ENCODE assay signal across 14 mouse cellular contexts in the genomic region with DNA sequence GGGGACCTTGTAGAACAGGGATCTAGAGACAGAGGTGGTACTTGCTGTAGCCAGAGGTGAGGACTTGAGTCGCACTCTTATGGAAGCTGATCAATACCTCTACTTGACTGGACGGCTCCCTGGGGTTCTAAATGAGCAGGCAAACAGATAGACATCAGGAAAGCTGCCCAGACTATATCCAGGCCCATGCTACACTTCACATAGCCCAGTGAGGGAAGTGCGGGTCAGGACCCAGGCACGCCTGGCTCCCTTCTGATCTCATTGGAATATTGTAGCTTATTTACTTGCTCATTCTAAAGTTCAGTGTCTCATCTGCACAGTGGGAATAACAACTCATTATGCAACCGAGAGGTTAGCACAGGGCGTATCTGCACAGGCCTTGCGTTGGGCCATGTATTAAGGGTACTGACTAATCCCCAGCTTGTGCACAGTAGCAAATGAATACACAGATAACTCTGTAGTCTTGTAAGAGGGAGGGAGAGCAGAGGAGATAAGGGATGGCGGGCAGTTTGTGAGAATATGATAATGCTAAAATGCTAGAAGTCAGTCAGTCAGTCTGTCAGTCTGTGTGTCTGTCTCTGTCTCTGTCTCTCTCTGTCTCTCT.
A peak's percentile ranks its signal among the peaks of the same experiment; 100 is the strongest.
DNase-seq lines count a peak whose midpoint lies in the region; ATAC-seq and TF ChIP-seq lines count a peak whose summit lies in the region.
"Had no signal": no experiment of that assay in that cellular context is flagged by ENCODE, and none has a peak within 500 bp of the region (broad histone marks: within the 10 kb centered on the region; RNA-seq: fewer than 3 reads in every experiment).

No protein-coding gene starts in this region.

- WGBS in lung, embryonic 14.5 days = 81% methylated on average over 8 of the region's 8 CpGs
- WGBS in lung, postnatal 0 days = 84% methylated on average over 8 of the region's 8 CpGs
- 9% methylated on average over 8 of the region's 8 CpGs for WGBS in liver, embryonic 14.5 days (ENCODE audit: insufficient replicate concordance)
- WGBS in cerebellum, adult 2 months = 91% methylated on average over 8 of the region's 8 CpGs

- ATAC-seq in lung, embryonic 14.5 days (ENCODE audit: insufficient read depth) = peak; percentile 68
- ATAC-seq in lung, postnatal 0 days = no peak; the same call in 1 of the 2 replicates
- ATAC-seq in erythroid progenitor cell, adult 5-6 weeks (replicated peaks; ENCODE audit: low FRiP score, poor library complexity, severe bottlenecking) = peak; percentile 88
- ATAC-seq in liver, embryonic 14.5 days (ENCODE audit: insufficient read depth) = peak; percentile 96
- ATAC-seq: CD4-positive, CD25-positive, alpha-beta regulatory T cell, adult 4 months; hindbrain, postnatal 0 days had no signal

- no peak overlapping the region for H3K27ac ChIP-seq in lung, embryonic 14.5 days (ENCODE audit: low read depth)
- no peak overlapping the region for H3K27ac ChIP-seq in lung, postnatal 0 days (ENCODE audit: low read length)
- peak overlapping the region; percentile 96 for H3K27ac ChIP-seq in liver, embryonic 14.5 days
- H3K27ac ChIP-seq in cerebellum, adult 2 months (ENCODE audit: insufficient read depth, low read length) = no peak overlapping the region
- H3K27ac ChIP-seq: forebrain, embryonic 10.5 days; hindbrain, postnatal 0 days had no signal

- no peak for TF ChIP-seq EP300 in lung, postnatal 0 days (IDR thresholded peaks at IDR 0.05)
- TF ChIP-seq EP300 in liver, embryonic 14.5 days (IDR thresholded peaks at IDR 0.05; ENCODE audit: low read depth) = peak; percentile 97

- TF ChIP-seq CTCF in lung, embryonic 14.5 days (IDR thresholded peaks at IDR 0.05; ENCODE audit: low read depth) = no peak
- TF ChIP-seq CTCF in lung, postnatal 0 days (IDR thresholded peaks at IDR 0.05) = no peak
- TF ChIP-seq CTCF in liver, embryonic 14.5 days (IDR thresholded peaks at IDR 0.05; ENCODE audit: low read depth) = no peak
- no peak for TF ChIP-seq CTCF in cerebellum, adult 2 months (IDR thresholded peaks at IDR 0.05; ENCODE audit: borderline replicate concordance, insufficient read depth, low read depth, low read length)

- H3K27me3 ChIP-seq in lung, embryonic 14.5 days (ENCODE audit: insufficient read depth, low read length) = no peaks in the 10 kb centered on the region
- no peaks in the 10 kb centered on the region for H3K27me3 ChIP-seq in lung, postnatal 0 days (replicated peaks; ENCODE audit: insufficient read depth, low read length)
- no peaks in the 10 kb centered on the region for H3K27me3 ChIP-seq in liver, embryonic 14.5 days (ENCODE audit: control insufficient read depth, insufficient read depth, low read length)
- no peaks in the 10 kb centered on the region for H3K27me3 ChIP-seq in cerebellum, adult 2 months (ENCODE audit: control insufficient read depth, insufficient read depth, low read length)

- H3K4me3 ChIP-seq in lung, embryonic 14.5 days (ENCODE audit: low read depth, low read length) = no peak overlapping the region
- no peak overlapping the region for H3K4me3 ChIP-seq in lung, postnatal 0 days (ENCODE audit: low read depth, low read length)
- H3K4me3 ChIP-seq in liver, embryonic 14.5 days (ENCODE audit: insufficient read depth in 1 of 2, low read depth in 2 of 2, low read length in 2 of 2) = peak overlapping the region; percentile 10 to 20; a peak in 1 of 4 replicates
- H3K4me3 ChIP-seq in cerebellum, adult 2 months (replicated peaks; ENCODE audit: insufficient read depth, low read depth, low read length) = no peak overlapping the region
- H3K4me3 ChIP-seq: forebrain, embryonic 10.5 days had no signal

- no peaks in the 10 kb centered on the region for H3K36me3 ChIP-seq in lung, embryonic 14.5 days (ENCODE audit: insufficient read depth)
- H3K36me3 ChIP-seq in lung, postnatal 0 days (ENCODE audit: insufficient read depth, low read length) = no peaks in the 10 kb centered on the region
- H3K36me3 ChIP-seq in liver, embryonic 14.5 days (replicated peaks; ENCODE audit: control insufficient read depth, insufficient read depth, low read depth) = no peaks in the 10 kb centered on the region
- H3K36me3 ChIP-seq: forebrain, embryonic 10.5 days had no signal

- no peaks in the 10 kb centered on the region; the same call in 1 of the 2 replicates for H3K4me1 ChIP-seq in lung, embryonic 14.5 days (ENCODE audit: insufficient read depth)
- no peaks in the 10 kb centered on the region for H3K4me1 ChIP-seq in lung, postnatal 0 days (ENCODE audit: insufficient read depth, low read depth, low read length)
- H3K4me1 ChIP-seq in liver, embryonic 14.5 days (replicated peaks; ENCODE audit: control insufficient read depth in 2 of 2, insufficient read depth in 2 of 2, low read length in 1 of 2) = peaks cover 57 to 63% of the 10 kb centered on the region in 2 experiments
- H3K4me1 ChIP-seq in cerebellum, adult 2 months (ENCODE audit: control insufficient read depth, insufficient read depth, low read length) = no peaks in the 10 kb centered on the region

- no peak overlapping the region for H3K9ac ChIP-seq in lung, embryonic 14.5 days
- no peak overlapping the region for H3K9ac ChIP-seq in lung, postnatal 0 days (replicated peaks; ENCODE audit: low read depth)
- H3K9ac ChIP-seq in liver, embryonic 14.5 days (replicated peaks) = peak overlapping the region; percentile 62

- TF ChIP-seq POLR2A in cerebellum, adult 2 months (IDR thresholded peaks at IDR 0.05; ENCODE audit: borderline replicate concordance, insufficient read depth, low read length) = no peak

- DNase-seq in lung, embryonic 14.5 days = no peak
- DNase-seq in lung, postnatal 0 days (ENCODE audit: low spot score) = no peak
- DNase-seq in liver, embryonic 14.5 days (ENCODE audit: low read depth in 3 of 3, low spot score in 3 of 3) = peak; percentile 61 to 72 (median 62)
- DNase-seq in yolk sac, embryonic 10.5 days (ENCODE audit: low spot score) = peak; percentile 42
- DNase-seq in cerebellum, adult 2 months = no peak
- no peak for DNase-seq in left cerebral cortex, adult 11 months (ENCODE audit: low spot score)
- DNase-seq: adrenal gland, adult 2 months; layer of hippocampus, adult 9-11 months; left cerebral cortex, postnatal 4 days; thymus, adult 18-20 months had no signal

- no peaks in the 10 kb centered on the region for H3K9me3 ChIP-seq in lung, embryonic 14.5 days (ENCODE audit: low read depth, low read length)
- H3K9me3 ChIP-seq in lung, postnatal 0 days (ENCODE audit: low read length) = no peaks in the 10 kb centered on the region
- H3K9me3 ChIP-seq in liver, embryonic 14.5 days (ENCODE audit: control insufficient read depth, low read length) = no peaks in the 10 kb centered on the region
- H3K9me3 ChIP-seq: forebrain, embryonic 10.5 days had no signal

- no peak overlapping the region for H3K4me2 ChIP-seq in lung, embryonic 14.5 days
- H3K4me2 ChIP-seq in lung, postnatal 0 days (replicated peaks; ENCODE audit: low read depth, low read length) = no peak overlapping the region
- peak overlapping the region; percentile 69 for H3K4me2 ChIP-seq in liver, embryonic 14.5 days (ENCODE audit: low read depth)

Comparison
In these comparisons a context has a peak if more than half of its experiments do, and no peak if none do; other contexts are left out.
1. DNase-seq: peak in liver, embryonic 14.5 days (3 of 3) and yolk sac, embryonic 10.5 days (single experiment); none in lung, embryonic 14.5 days (single experiment), lung, postnatal 0 days (single experiment), cerebellum, adult 2 months (0 of 2) and left cerebral cortex, adult 11 months (single experiment).
2. H3K4me3 ChIP-seq: peak in liver, embryonic 14.5 days (2 of 2); none in lung, embryonic 14.5 days (single experiment), lung, postnatal 0 days (single experiment) and cerebellum, adult 2 months (single experiment).